Mouse (Mus musculus) hindbrain, embryonic 11.5 days (tissue): ENCODE measurements around the gene Cldn9. TPM values are rescaled to one million over a fixed set of nuclear protein-coding genes. Genes with fewer than 3 reads are reported as not detected.

Experiments used
- ATAC-seq: fragments of 200-750 bp; cut with Nextera tagmentation; 2 replicates; pipeline ENCODE4 v1.8.0; 2017; ENCODE audit warnings: mild to moderate bottlenecking, moderate TSS enrichment, moderate library complexity; ENCODE audit not compliant: low FRiP score
- DNase-seq: peaks from one replicate; pipeline ENCODE4 v3.0.0-alpha.2; 2015; ENCODE audit warnings: low spot score
- H3K27ac ChIP-seq: fragments of 300-500 bp; sonication (generic); 2 replicates; pipeline ENCODE4 v1.5.1; 2014; ENCODE audit warnings: mild to moderate bottlenecking, low read depth, low read length
- H3K27me3 ChIP-seq: fragments of 300-500 bp; sonication (generic); 2 replicates; pipeline ENCODE4 v1.6.1; 2014; ENCODE audit warnings: mild to moderate bottlenecking, low read length, moderate library complexity, mixed read lengths; ENCODE audit not compliant: control insufficient read depth, insufficient read depth
- H3K36me3 ChIP-seq: fragments of 300-500 bp; sonication (generic); 2 replicates; pipeline ENCODE4 v1.6.1; 2014; ENCODE audit warnings: mild to moderate bottlenecking, low read length, moderate library complexity, mixed read lengths; ENCODE audit not compliant: control insufficient read depth, insufficient read depth
- H3K4me1 ChIP-seq: fragments of 300-500 bp; sonication (generic); replicated peaks from 2 replicates; pipeline ENCODE4 v1.6.1; 2014; ENCODE audit warnings: low read length, mixed read lengths; ENCODE audit not compliant: control insufficient read depth, insufficient read depth
- H3K4me2 ChIP-seq: fragments of 300-500 bp; sonication (generic); replicated peaks from 2 replicates; pipeline ENCODE4 v1.6.1; 2014; ENCODE audit warnings: mild to moderate bottlenecking, low read depth, low read length
- H3K4me3 ChIP-seq: fragments of 300-500 bp; sonication (generic); 2 replicates; pipeline ENCODE4 v1.5.1; 2014; ENCODE audit warnings: low read depth, low read length
- H3K9ac ChIP-seq: fragments of 300-500 bp; sonication (generic); 2 replicates; pipeline ENCODE4 v1.6.1; 2014; ENCODE audit warnings: low read depth, low read length
- H3K9me3 ChIP-seq: fragments of 300-500 bp; sonication (generic); 2 replicates; pipeline ENCODE4 v1.6.1; 2016; ENCODE audit warnings: low read length; ENCODE audit not compliant: control insufficient read depth
- WGBS: fragments of 180-500 bp; shearing (Covaris S2); extraction: QIAGEN DNeasy Blood & Tissue Kit; methylation state at CpG from one replicate; pipeline ENCODE4 v1.1.7; 2014; 5-methylcytosine and 5-hydroxymethylcytosine counted together
- polyA plus RNA-seq: library from polyadenylated mRNA; unstranded; fragments of >200 nt; fragmentation: Nextera tagmentation; extraction: Ambion mirVana; gene quantifications from 2 replicates; pipeline ENCODE4 v1.2.1, GENCODE M21; 2014

The Cldn9 gene
- polyA plus RNA-seq, 1 experiment from 2014 or later = 4.1 TPM

DNA sequence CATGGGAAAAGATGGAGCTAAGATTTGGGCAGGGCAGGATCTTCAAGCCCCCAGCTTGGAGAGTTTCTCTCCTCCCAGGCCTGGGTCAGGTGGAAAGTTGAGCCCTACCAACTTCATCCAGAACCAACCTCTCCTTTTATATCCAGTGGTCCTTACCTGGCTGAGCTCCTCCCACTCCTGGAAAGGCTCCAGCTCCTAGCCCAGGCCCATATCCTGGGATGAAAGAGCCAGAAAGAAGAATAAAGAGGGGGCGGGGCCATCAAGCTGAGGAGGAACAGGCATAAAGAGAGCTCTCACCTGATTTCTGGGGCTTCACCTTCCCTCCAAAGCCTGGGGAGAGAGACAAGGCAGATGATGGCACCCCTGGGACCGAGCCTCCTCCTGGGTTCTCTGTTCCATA is 33.2 kb upstream of the Cldn9 start:
- WGBS = 55% methylated on average over 2 of the region's 2 CpGs
- ATAC-seq (no peak), DNase-seq (no peak)
- Histone ChIP-seq H3K27ac (no peak overlapping the region), H3K27me3 (no peaks in the 10 kb centered on the region), H3K9me3 (no peaks in the 10 kb centered on the region), H3K9ac (no peak overlapping the region), H3K4me3 (no peak overlapping the region), H3K36me3 (no peaks in the 10 kb centered on the region), H3K4me2 (no peak overlapping the region), H3K4me1 (no peaks in the 10 kb centered on the region)

DNA sequence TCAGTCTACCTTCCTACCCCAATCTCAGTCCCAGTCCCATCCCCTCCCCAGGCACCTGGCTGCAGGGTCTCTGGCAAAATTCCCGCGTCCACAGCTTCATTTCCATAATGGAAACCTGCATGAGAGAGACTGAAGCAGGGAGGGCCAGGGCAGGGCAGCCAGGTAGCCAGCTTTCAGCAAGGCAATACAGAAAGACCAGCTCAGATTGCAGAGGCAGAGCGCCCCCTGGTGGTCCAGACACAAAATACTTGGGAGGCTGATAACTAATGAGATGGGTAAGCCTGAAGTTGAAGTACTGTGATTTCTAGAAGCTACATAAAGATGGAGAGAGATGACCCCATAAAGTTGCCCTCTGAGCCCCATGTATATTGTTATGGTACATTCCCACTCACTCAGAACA is 22.4 kb upstream of the Cldn9 start:
- Histone ChIP-seq H3K27ac (no peak overlapping the region), H3K9me3 (no peaks in the 10 kb centered on the region), H3K4me2 (no peak overlapping the region), H3K4me3 (no peak overlapping the region), H3K9ac (no peak overlapping the region), H3K4me1 (no peaks in the 10 kb centered on the region), H3K27me3 (no peaks in the 10 kb centered on the region), H3K36me3 (no peaks in the 10 kb centered on the region)
- ATAC-seq (peak; percentile 68; the same call in 1 of the 2 replicates), DNase-seq (peak; percentile 86)
- 2% methylated on average over 3 of the region's 3 CpGs for WGBS

DNA sequence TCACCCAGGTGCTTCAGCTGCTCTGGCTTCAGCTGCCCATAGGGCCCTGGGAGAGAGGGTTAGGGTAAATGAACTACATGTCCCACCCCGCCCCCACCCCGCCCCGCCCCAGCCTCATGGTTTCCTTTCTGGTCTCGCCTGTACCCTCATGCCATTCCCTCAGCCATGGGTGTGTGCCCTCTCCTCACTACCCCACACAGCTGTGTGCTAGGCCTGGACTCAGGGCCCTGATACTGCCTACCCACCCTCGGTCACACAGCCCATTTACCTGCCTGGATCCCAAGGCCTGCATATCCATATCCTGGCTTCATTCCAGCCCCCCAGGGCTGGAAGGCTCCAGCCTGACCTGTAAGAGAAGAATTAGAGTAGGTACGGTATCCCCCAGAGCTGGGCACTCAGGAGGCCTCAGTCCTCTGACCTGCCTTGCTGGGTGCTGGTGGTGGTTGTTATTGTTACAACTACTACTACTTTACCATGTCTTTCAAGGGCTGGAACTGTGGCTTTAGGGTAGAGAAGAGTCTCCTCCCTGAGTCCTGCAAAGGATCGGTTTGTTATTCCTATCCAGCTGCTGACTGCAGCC is 21.8 kb upstream of the Cldn9 start:
- Histone ChIP-seq H3K4me3 (no peak overlapping the region), H3K27me3 (no peaks in the 10 kb centered on the region), H3K36me3 (no peaks in the 10 kb centered on the region), H3K4me1 (no peaks in the 10 kb centered on the region), H3K9me3 (no peaks in the 10 kb centered on the region), H3K4me2 (no peak overlapping the region), H3K27ac (no peak overlapping the region), H3K9ac (no peak overlapping the region)
- WGBS = 75% methylated on average over 7 of the region's 7 CpGs
- DNase-seq (no peak), ATAC-seq (0 out of 2 replicates have a peak, but pooled peaks have one; percentile 3)

DNA sequence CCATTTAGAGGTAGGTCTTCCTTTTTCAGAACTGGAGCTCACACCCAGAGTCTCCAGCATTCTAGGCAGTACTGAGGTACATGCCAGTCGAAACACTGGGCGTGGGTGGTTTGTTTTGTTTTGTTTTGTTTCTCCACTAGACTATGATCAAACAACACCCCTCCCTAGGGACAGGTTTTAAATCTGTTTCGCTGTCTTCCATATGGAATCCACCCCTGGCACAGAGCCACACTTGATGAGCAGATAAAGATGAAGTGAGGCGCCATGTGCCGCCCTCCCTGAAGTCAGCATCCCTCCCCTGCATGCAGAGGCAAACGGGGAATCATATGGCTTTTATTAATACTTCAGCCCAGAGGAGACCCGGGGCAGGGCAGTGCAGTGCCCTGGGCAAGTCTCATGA is 20.9 kb upstream of the Cldn9 start:
- no peak overlapping the region for H3K27ac ChIP-seq
- H3K9ac ChIP-seq = no peak overlapping the region
- no peak overlapping the region for H3K4me2 ChIP-seq
- DNase-seq = no peak
- ATAC-seq = no peak
- no peaks in the 10 kb centered on the region for H3K36me3 ChIP-seq
- H3K4me1 ChIP-seq = no peaks in the 10 kb centered on the region
- H3K4me3 ChIP-seq = no peak overlapping the region
- no peaks in the 10 kb centered on the region for H3K9me3 ChIP-seq
- WGBS = 68% methylated on average over 7 of the region's 7 CpGs
- H3K27me3 ChIP-seq = peaks cover 4% of the 10 kb centered on the region; the same call in 1 of the 2 replicates

DNA sequence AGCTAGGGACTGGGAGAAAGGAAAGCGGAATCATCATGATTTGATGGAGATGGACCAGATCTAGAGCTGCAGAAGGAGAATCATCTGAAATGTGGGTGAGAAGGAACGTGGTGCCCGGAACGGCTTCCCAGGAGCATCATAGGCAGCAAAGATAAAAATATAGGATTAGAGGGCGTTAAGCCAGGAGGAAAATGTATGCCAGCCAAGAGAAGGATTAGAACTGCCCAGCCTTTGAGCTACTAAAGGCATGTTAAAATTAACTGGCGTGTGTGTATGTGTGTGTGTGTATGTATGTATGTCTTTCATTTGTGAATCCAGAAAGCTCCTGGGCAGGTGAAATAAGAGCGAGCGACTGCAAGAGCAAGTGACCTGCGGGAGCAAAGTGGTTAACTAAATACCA is 19.5 kb upstream of the Cldn9 start:
- 84% methylated on average over 9 of the region's 9 CpGs for WGBS
- peaks cover 18% of the 10 kb centered on the region for H3K27me3 ChIP-seq

DNA sequence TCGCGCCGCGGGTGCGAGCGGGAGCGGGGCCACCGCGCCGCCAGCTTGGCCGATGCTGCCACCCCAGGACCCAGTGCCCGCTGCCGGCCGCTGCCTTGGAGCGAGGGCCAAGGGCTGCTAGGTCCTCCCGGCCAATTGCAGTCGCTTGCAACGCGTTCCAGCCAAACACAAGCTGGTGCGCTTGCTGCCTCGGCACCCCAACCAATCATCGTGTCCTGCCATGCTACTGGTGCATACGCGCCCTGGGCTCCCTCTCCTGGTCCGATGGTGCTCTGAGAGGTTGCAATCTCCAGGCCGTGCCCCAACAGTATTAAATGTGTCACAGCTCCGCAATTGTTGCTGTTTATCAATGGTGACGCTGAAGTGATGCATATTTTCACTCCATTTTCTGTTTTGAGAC is 16.3 kb upstream of the Cldn9 start:
- Histone ChIP-seq H3K4me1 (peaks cover 5% of the 10 kb centered on the region; the same call in 1 of the 2 replicates), H3K27ac (peak overlapping the region; percentile 42; the same call in 1 of the 2 replicates), H3K36me3 (no peaks in the 10 kb centered on the region), H3K9me3 (no peaks in the 10 kb centered on the region), H3K9ac (peak overlapping the region; percentile 59), H3K4me3 (peak overlapping the region; percentile 73), H3K27me3 (peaks cover 24% of the 10 kb centered on the region), H3K4me2 (peak overlapping the region; percentile 100)
- DNase-seq = peak; percentile 84
- peak; percentile 96 for ATAC-seq
- WGBS = under 1% methylated on average over 28 of the region's 28 CpGs

More for the DNA sequence above, 19.5 kb upstream of the Cldn9 start:
- H3K27ac ChIP-seq = no peak overlapping the region
- DNase-seq (no peak), ATAC-seq (no peak)
- H3K9me3 ChIP-seq = no peaks in the 10 kb centered on the region
- no peak overlapping the region for H3K9ac ChIP-seq
- no peaks in the 10 kb centered on the region for H3K36me3 ChIP-seq
- peaks cover 5% of the 10 kb centered on the region; the same call in 1 of the 2 replicates for H3K4me1 ChIP-seq
- no peak overlapping the region for H3K4me3 ChIP-seq
- H3K4me2 ChIP-seq = no peak overlapping the region

DNA sequence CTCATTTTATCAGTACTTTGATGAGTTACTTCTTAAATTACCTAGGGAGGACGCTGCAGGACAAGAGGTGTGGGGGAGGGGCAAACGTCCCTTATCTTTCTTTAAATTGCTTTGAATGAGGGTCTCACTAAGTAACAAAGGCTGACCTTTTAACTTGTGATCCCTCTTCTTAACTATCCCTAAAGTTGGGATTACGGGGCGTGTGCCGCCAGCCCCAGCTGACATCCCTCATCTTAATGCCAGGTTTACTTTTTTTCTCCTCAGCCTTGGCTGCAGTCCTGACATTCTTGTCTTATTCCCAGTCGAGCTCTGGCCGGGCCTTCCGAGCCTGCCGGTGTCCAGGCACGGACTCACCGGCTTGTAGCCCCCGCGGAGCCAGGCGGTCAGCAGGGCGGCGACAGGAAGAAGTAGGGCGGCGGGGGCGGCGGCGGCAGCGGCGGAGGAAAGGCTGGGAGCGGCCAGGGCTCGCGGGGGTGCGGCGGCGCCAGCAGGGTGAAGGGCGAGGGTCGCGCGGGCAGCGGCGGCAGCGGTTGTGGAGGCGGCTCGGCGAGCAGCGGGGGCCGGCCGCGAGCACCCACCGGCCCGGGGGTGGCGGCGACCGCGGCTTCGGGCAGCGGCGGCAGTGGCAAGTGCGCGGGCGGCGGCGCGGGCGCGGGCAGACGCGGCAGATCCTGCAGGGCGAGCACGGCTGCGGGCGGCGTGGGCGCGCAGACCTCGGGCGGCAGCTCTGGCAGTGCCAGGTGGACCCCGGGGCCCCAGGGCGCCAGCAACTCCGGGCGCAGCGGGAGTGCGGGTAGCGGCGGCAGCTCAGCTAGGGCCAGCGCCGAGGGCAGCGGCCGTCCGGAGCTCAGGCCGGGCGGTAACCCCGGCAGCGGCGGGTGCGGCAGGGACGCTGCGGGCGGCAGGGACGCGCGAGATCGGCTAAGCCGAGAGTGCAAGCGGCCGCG is 15.6 kb upstream of the Cldn9 start:
- WGBS = under 1% methylated on average over 57 of the region's 101 CpGs
- Histone ChIP-seq H3K36me3 (no peaks in the 10 kb centered on the region), H3K9me3 (no peaks in the 10 kb centered on the region), H3K4me2 (peak overlapping the region; percentile 100), H3K27me3 (peaks cover 24% of the 10 kb centered on the region), H3K4me1 (peaks cover 5% of the 10 kb centered on the region; the same call in 1 of the 2 replicates), H3K9ac (peak overlapping the region; percentile 59), H3K4me3 (peak overlapping the region; percentile 73), H3K27ac (peak overlapping the region; percentile 42; the same call in 1 of the 2 replicates)
- peak; percentile 76 for ATAC-seq
- DNase-seq = peak; percentile 38

DNA sequence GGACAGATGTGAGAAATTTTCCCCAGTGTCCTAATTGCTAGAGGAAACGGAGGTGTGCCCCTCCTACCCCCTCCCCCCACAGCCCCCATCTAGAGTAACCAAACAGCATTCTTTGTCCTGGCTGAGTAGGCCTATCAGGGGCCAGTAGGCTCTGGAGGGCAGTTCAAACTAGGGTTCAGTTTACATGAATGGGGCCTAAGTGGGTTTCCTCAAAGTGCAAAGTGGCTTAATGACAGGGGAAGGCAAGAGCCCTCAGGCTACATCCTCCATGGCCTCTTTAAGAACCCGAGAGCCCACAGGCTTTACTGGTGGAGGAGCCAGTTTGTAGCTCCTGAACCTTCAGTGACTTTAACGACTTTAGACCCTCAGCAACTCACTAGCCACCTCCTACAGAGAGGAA is 12.0 kb upstream of the Cldn9 start:
- no peaks in the 10 kb centered on the region for H3K36me3 ChIP-seq
- ATAC-seq = no peak
- no peaks in the 10 kb centered on the region for H3K9me3 ChIP-seq
- H3K27ac ChIP-seq = no peak overlapping the region
- 18% methylated on average over 3 of the region's 3 CpGs for WGBS
- H3K4me2 ChIP-seq = no peak overlapping the region
- peaks cover 24% of the 10 kb centered on the region for H3K27me3 ChIP-seq
- H3K4me1 ChIP-seq = peaks cover 5% of the 10 kb centered on the region; the same call in 1 of the 2 replicates
- H3K4me3 ChIP-seq = no peak overlapping the region
- no peak overlapping the region for H3K9ac ChIP-seq
- DNase-seq = peak; percentile 6
